Mouse (Mus musculus): ENCODE measurements around the gene Snx15.

The Snx15 gene

GRCm38 (mm10) chr19:6118677-6119185 is 9.4 kb downstream of the Snx15 start:
- DNase-seq = no peak

- peak; percentile 92 for DNase-seq
Observed at GRCm38 (mm10) chr19:6117986-6118676, 10.0 kb downstream of the Snx15 start, which contains the start of gene Sac3d1. TSS of gene Sac3d1 (minus strand) at chr19:6118650.

GRCm38 (mm10) chr19:6117346-6117985 is 10.6 kb downstream of the Snx15 start:
- DNase-seq = no peak

- peak; percentile 27 for DNase-seq
Observed at GRCm38 (mm10) chr19:6116113-6116850, 11.8 kb downstream of the Snx15 start.

GRCm38 (mm10) chr19:6113116-6113515 is 15.0 kb downstream of the Snx15 start:
- DNase-seq = peak; percentile 21

- DNase-seq = no peak
Observed at GRCm38 (mm10) chr19:6105586-6105985, 22.5 kb downstream of the Snx15 start, which contains the start of gene Naaladl1. TSS of gene Naaladl1 (plus strand) at chr19:6105782.

- no peak for DNase-seq
Observed at GRCm38 (mm10) chr19:6104476-6104875, 23.6 kb downstream of the Snx15 start.

- no peak for DNase-seq
Observed at GRCm38 (mm10) chr19:6102169-6102853, 25.8 kb downstream of the Snx15 start.

GRCm38 (mm10) chr19:6101186-6101585 is 26.9 kb downstream of the Snx15 start:
- no peak for DNase-seq

- peak; percentile 47 for DNase-seq
Observed at GRCm38 (mm10) chr19:6097847-6098246, 30.3 kb downstream of the Snx15 start.

- DNase-seq = no peak
Observed at GRCm38 (mm10) chr19:6094119-6094518, 34.0 kb downstream of the Snx15 start, which contains the start of gene AC131692.1. TSS of gene AC131692.1 (plus strand) at chr19:6094419.

GRCm38 (mm10) chr19:6088841-6089240 is 39.3 kb downstream of the Snx15 start:
- no peak for DNase-seq

- DNase-seq = peak; percentile 70
Observed at GRCm38 (mm10) chr19:6085417-6085879, 42.7 kb downstream of the Snx15 start.

- DNase-seq = peak; percentile 98
Observed at GRCm38 (mm10) chr19:6084478-6085248, 43.4 kb downstream of the Snx15 start, which contains the start of the genes Zfpl1 and Cdca5. TSS of gene Zfpl1 (minus strand) at chr19:6084956. TSS of gene Cdca5 (plus strand) at chr19:6084983.

- DNase-seq = no peak
Observed at GRCm38 (mm10) chr19:6082156-6082555, 45.9 kb downstream of the Snx15 start, which contains the start of gene Gm28374. TSS of gene Gm28374 (minus strand) at chr19:6082256.

- DNase-seq = no peak
Observed at GRCm38 (mm10) chr19:6079983-6080480, 48.1 kb downstream of the Snx15 start, which contains the start of gene Tmem262. TSS of gene Tmem262 (plus strand) at chr19:6080033.

- peak; percentile 92 for DNase-seq
Observed at GRCm38 (mm10) chr19:6076564-6077393, 51.3 kb downstream of the Snx15 start, which contains the start of gene Vps51. TSS of gene Vps51 (minus strand) at chr19:6077231.

- DNase-seq = no peak
Observed at GRCm38 (mm10) chr19:6073889-6074288, 54.2 kb downstream of the Snx15 start.

- DNase-seq = no peak
Observed at GRCm38 (mm10) chr19:6071261-6071660, 56.8 kb downstream of the Snx15 start.

Measured in kidney, postnatal 14 days (tissue).